Mouse (Mus musculus) ES-Bruce4 (cell line): ENCODE measurements at regions not wholly inside any gene's neighbourhood (a gene's known extent, or its start where the extent isn't known, plus 50 kb on each side); places are given as distances from the start of the nearest gene placed in this dataset.

Source experiments
- CTCF ChIP-seq: IDR thresholded peaks from one replicate; pipeline ENCODE4 v1.8.1; 2011; ENCODE audit warnings: low read depth, low read length
- EP300 ChIP-seq: IDR thresholded peaks from 2 replicates; pipeline ENCODE4 v1.6.1; 2011; ENCODE audit warnings: low read depth, low read length; ENCODE audit not compliant: insufficient read depth
- POLR2A ChIP-seq: IDR thresholded peaks from one replicate; pipeline ENCODE4 v1.8.1; 2011; ENCODE audit warnings: low read length; ENCODE audit not compliant: insufficient read depth

DNA sequence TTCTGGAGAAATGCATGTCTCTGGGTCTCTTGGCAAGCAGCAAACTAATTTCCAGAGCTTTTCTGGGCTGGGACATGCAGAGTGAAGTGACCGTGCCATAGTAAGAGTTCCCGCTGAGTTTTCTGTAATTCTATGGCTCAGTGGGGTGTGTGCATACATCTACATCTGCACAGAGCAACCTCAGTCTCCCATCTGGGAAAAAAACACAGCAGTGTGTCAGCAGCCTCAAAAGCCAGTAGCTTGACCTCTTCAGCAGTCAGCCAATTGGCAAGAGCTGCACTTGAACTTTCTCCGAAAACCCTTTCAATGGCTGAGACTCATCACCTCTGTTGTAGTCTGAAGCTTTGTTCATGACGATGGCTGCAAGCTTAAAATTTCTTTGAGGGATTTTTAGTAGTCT is 171.9 kb upstream of the Tenm4 start:
- TF ChIP-seq CTCF (no peak), POLR2A (no peak), EP300 (no peak)
